Mouse (Mus musculus): Measurements from ENCODE around the gene Castor1. TPM values are rescaled to one million over a fixed set of nuclear protein-coding genes. Genes with fewer than 3 reads are reported as not detected.

Gene Castor1
- total and polyA plus RNA-seq, 3 experiments = 4.5 to 8.4 (median 8.2) TPM

GRCm38 (mm10) chr11:4251376-4251775, 33.4 kb downstream of the Castor1 start:
- TF ChIP-seq GATA1 (IDR thresholded peaks at IDR 0.05; ENCODE audit: borderline replicate concordance, low read length) = no peak
- no peak for TF ChIP-seq CTCF (IDR thresholded peaks at IDR 0.05; ENCODE audit: low read depth, low read length)
- no peak for TF ChIP-seq GATA2 (IDR thresholded peaks at IDR 0.05; ENCODE audit: borderline replicate concordance, low read depth, low read length)
- no peak for TF ChIP-seq TAL1 (conservative IDR thresholded peaks at IDR 0.05; ENCODE audit: low read depth, low read length)
- TF ChIP-seq POLR2AphosphoS5 (IDR thresholded peaks at IDR 0.05; ENCODE audit: insufficient replicate concordance, low read depth, low read length) = no peak
- Histone ChIP-seq H3K4me1 (ENCODE audit: insufficient read depth, low read depth, low read length) (peaks cover 32% of the 10 kb centered on the region), H3K9me3 (replicated peaks) (peaks cover 6% of the 10 kb centered on the region), H3K27me3 (ENCODE audit: insufficient read depth, low read length) (peaks cover 7% of the 10 kb centered on the region; the same call in 1 of the 2 replicates), H3K4me3 (ENCODE audit: low read depth, low read length) (no peak overlapping the region), H3K36me3 (replicated peaks) (no peaks in the 10 kb centered on the region)
- ATAC-seq (ENCODE audit: extremely low read depth, insufficient number of reproducible peaks, low FRiP score, poor library complexity, severe bottlenecking) = no peak
- no peak for DNase-seq (ENCODE audit: low spot score)

- Histone ChIP-seq H3K9me3 (replicated peaks) (peaks cover 6% of the 10 kb centered on the region), H3K4me3 (ENCODE audit: low read depth, low read length) (no peak overlapping the region), H3K4me1 (ENCODE audit: insufficient read depth, low read depth, low read length) (peaks cover 34% of the 10 kb centered on the region), H3K27me3 (ENCODE audit: insufficient read depth, low read length) (peaks cover 10% of the 10 kb centered on the region; the same call in 1 of the 2 replicates), H3K36me3 (replicated peaks) (no peaks in the 10 kb centered on the region)
- TF ChIP-seq CTCF (IDR thresholded peaks at IDR 0.05; ENCODE audit: low read depth, low read length) = no peak
- TF ChIP-seq TAL1 (conservative IDR thresholded peaks at IDR 0.05; ENCODE audit: low read depth, low read length) = no peak
- TF ChIP-seq POLR2AphosphoS5 (IDR thresholded peaks at IDR 0.05; ENCODE audit: insufficient replicate concordance, low read depth, low read length) = no peak
- DNase-seq (ENCODE audit: low spot score) (no peak), ATAC-seq (ENCODE audit: extremely low read depth, insufficient number of reproducible peaks, low FRiP score, poor library complexity, severe bottlenecking) (no peak)
These were observed 34.9 kb downstream of the Castor1 start for GRCm38 (mm10) chr11:4252886-4253285.

- peaks cover 2% of the 10 kb centered on the region; the same call in 1 of the 2 replicates for H3K27me3 ChIP-seq (ENCODE audit: insufficient read depth, low read length)
- no peak for DNase-seq (ENCODE audit: low spot score)
- peaks cover 57% of the 10 kb centered on the region for H3K4me1 ChIP-seq (ENCODE audit: insufficient read depth, low read depth, low read length)
- no peak for ATAC-seq (ENCODE audit: extremely low read depth, insufficient number of reproducible peaks, low FRiP score, poor library complexity, severe bottlenecking)
- TF ChIP-seq GATA2 (IDR thresholded peaks at IDR 0.05; ENCODE audit: borderline replicate concordance, low read depth, low read length) (no peak), CTCF (IDR thresholded peaks at IDR 0.05; ENCODE audit: low read depth, low read length) (no peak), POLR2AphosphoS5 (IDR thresholded peaks at IDR 0.05; ENCODE audit: insufficient replicate concordance, low read depth, low read length) (no peak), TAL1 (conservative IDR thresholded peaks at IDR 0.05; ENCODE audit: low read depth, low read length) (no peak), GATA1 (IDR thresholded peaks at IDR 0.05; ENCODE audit: borderline replicate concordance, low read length) (no peak)
- no peaks in the 10 kb centered on the region for H3K36me3 ChIP-seq (replicated peaks)
- H3K9me3 ChIP-seq (replicated peaks) = peaks cover 6% of the 10 kb centered on the region
- H3K4me3 ChIP-seq (ENCODE audit: low read depth, low read length) = peak within 1 kb of the TSS; percentile 56; the same call in 1 of the 2 replicates
These were observed 39.0 kb downstream of the Castor1 start, which contains the start of gene Lif for GRCm38 (mm10) chr11:4256846-4257607. Gene Lif, plus strand, starts transcription at chr11:4257557.

- peak overlapping the region; percentile 10; the same call in 1 of the 2 replicates for H3K4me3 ChIP-seq (ENCODE audit: low read depth, low read length)
- H3K4me1 ChIP-seq (ENCODE audit: insufficient read depth, low read depth, low read length) = peaks cover 61% of the 10 kb centered on the region
- H3K9me3 ChIP-seq (replicated peaks) = peaks cover 6% of the 10 kb centered on the region
- DNase-seq (ENCODE audit: low spot score) (no peak), ATAC-seq (ENCODE audit: extremely low read depth, insufficient number of reproducible peaks, low FRiP score, poor library complexity, severe bottlenecking) (no peak)
- peaks cover 5% of the 10 kb centered on the region; the same call in 1 of the 2 replicates for H3K27me3 ChIP-seq (ENCODE audit: insufficient read depth, low read length)
- H3K36me3 ChIP-seq (replicated peaks) = no peaks in the 10 kb centered on the region
- TF ChIP-seq TAL1 (conservative IDR thresholded peaks at IDR 0.05; ENCODE audit: low read depth, low read length) = no peak
- no peak for TF ChIP-seq POLR2AphosphoS5 (IDR thresholded peaks at IDR 0.05; ENCODE audit: insufficient replicate concordance, low read depth, low read length)
- TF ChIP-seq GATA2 (IDR thresholded peaks at IDR 0.05; ENCODE audit: borderline replicate concordance, low read depth, low read length) = no peak
- TF ChIP-seq GATA1 (IDR thresholded peaks at IDR 0.05; ENCODE audit: borderline replicate concordance, low read length) = no peak
- no peak for TF ChIP-seq CTCF (IDR thresholded peaks at IDR 0.05; ENCODE audit: low read depth, low read length)
These were observed 39.7 kb downstream of the Castor1 start for GRCm38 (mm10) chr11:4257756-4258155.

- H3K36me3 ChIP-seq (replicated peaks) = no peaks in the 10 kb centered on the region
- peaks cover 9% of the 10 kb centered on the region for H3K27me3 ChIP-seq (ENCODE audit: insufficient read depth, low read length)
- ATAC-seq (ENCODE audit: extremely low read depth, insufficient number of reproducible peaks, low FRiP score, poor library complexity, severe bottlenecking) (no peak; the same call in 1 of the 2 replicates), DNase-seq (ENCODE audit: low spot score) (peak; percentile 60)
- peaks cover 64% of the 10 kb centered on the region for H3K4me1 ChIP-seq (ENCODE audit: insufficient read depth, low read depth, low read length)
- H3K4me3 ChIP-seq (ENCODE audit: low read depth, low read length) = peak overlapping the region; percentile 56; the same call in 1 of the 2 replicates
- no peaks in the 10 kb centered on the region for H3K9me3 ChIP-seq (replicated peaks)
- TF ChIP-seq CTCF (IDR thresholded peaks at IDR 0.05; ENCODE audit: low read depth, low read length) = peak; percentile 84
- TF ChIP-seq POLR2AphosphoS5 (IDR thresholded peaks at IDR 0.05; ENCODE audit: insufficient replicate concordance, low read depth, low read length) = no peak
These were observed 40.6 kb downstream of the Castor1 start for GRCm38 (mm10) chr11:4258657-4259082.

DNA sequence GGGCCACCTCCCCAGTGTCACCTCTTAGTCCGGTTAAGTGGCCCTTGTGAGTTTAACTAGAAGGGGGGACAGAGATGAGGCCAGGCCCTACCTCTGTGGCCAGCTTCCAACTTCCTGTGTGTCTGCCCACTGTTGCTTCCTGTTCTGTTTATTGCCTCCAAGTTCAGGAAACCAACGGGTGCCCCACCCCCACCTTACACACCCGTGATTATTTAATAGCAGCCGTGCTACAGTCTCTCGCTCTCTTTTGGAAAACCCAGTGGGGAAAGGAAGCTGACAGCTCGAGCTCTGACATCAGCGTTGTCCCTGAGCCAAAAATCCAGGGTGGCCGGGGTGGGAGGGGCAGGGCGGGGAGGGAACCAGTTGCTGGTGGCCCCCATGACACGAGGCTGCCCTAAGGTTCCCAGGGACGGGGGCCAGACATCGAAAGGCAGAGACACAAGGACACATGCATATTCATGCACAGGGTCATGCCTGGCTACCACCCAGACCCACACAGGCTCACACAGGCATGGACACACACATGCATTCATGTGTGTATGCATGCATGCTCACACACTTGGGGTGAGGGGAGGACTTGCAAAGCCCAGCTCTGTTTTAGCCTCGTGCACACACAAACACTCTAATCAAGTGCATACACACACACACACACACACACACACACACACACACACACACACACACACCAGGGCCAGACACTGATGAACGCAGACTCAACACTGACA, 42.6 kb downstream of the Castor1 start:
- no peak for DNase-seq (ENCODE audit: low spot score)
- peaks cover 28% of the 10 kb centered on the region for H3K27me3 ChIP-seq (ENCODE audit: insufficient read depth, low read length)
- H3K9me3 ChIP-seq (replicated peaks) = no peaks in the 10 kb centered on the region
- H3K4me3 ChIP-seq (ENCODE audit: low read depth, low read length) = peak overlapping the region; percentile 63; the same call in 1 of the 2 replicates
- no peaks in the 10 kb centered on the region for H3K36me3 ChIP-seq (replicated peaks)
- H3K4me1 ChIP-seq (ENCODE audit: insufficient read depth, low read depth, low read length) = peaks cover 84% of the 10 kb centered on the region
- no peak for TF ChIP-seq TAL1 (conservative IDR thresholded peaks at IDR 0.05; ENCODE audit: low read depth, low read length)
- TF ChIP-seq CTCF (IDR thresholded peaks at IDR 0.05; ENCODE audit: low read depth, low read length) = no peak
- TF ChIP-seq GATA2 (IDR thresholded peaks at IDR 0.05; ENCODE audit: borderline replicate concordance, low read depth, low read length) = no peak
- TF ChIP-seq POLR2AphosphoS5 (IDR thresholded peaks at IDR 0.05; ENCODE audit: insufficient replicate concordance, low read depth, low read length) = no peak
- no peak for TF ChIP-seq GATA1 (IDR thresholded peaks at IDR 0.05; ENCODE audit: borderline replicate concordance, low read length)
- ATAC-seq (ENCODE audit: extremely low read depth, insufficient number of reproducible peaks, low FRiP score, poor library complexity, severe bottlenecking) = peak; percentile 68; the same call in 1 of the 2 replicates

Data from G1E (cell line).